Mouse (Mus musculus): Measurements from ENCODE around the gene Vmn1r225. TPM values are rescaled to one million over a fixed set of nuclear protein-coding genes. Genes with fewer than 3 reads are reported as not detected.
"Not testable (repeated sequence)": the region's sequence is repeated elsewhere in the genome, so short reads cannot be mapped to it uniquely, and the experiment has no call there.

Vmn1r225 gene
- total RNA-seq (2022): not detected

DNA sequence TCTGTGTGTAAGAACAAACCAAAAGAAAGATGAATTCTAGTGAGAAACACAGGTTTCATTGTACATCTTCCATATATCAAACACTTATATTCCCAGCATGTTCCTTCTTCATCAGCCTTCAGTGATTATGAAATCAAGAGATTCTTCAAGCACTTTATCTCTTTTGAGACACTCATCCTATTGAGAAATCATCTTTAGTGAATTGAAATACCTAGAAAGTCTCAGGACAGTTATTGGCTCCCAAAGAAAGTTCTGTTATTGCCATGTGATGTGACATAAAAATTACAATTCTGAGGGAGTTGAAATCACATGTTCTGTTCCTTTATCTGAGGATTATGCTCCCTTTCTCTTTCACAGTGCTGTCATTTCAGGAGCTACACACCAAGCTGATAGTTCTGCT lies at the start of gene Vmn1r225:
Gene Vmn1r225, plus strand, starts transcription at position 301 of the 400 bp plus-strand sequence.
- DNase-seq (ENCODE audit: low spot score in 2 of 2): no peak

GRCm38 (mm10) chr17:20473311-20473710 lies 24.6 kb upstream of the Vmn1r225 start:
- no peak for DNase-seq (ENCODE audit: low spot score in 2 of 2)

GRCm38 (mm10) chr17:20481231-20481630 lies 16.7 kb upstream of the Vmn1r225 start, which contains the start of gene Vmn2r108:
Vmn2r108 (minus strand) TSS chr17:20481331.
- DNase-seq (ENCODE audit: low spot score in 2 of 2): no peak

- DNase-seq (ENCODE audit: low spot score in 2 of 2): not testable (repeated sequence)
Observed at GRCm38 (mm10) chr17:20508247-20508646, 10.3 kb downstream of the Vmn1r225 start.

Other genes with a start within 250 kb of the Vmn1r225 start
- not detected for gene Vmn2r106, start 212.6 kb upstream of the Vmn1r225 start, total RNA-seq (2022)
- not detected for gene Vmn2r107, start 152.9 kb upstream of the Vmn1r225 start, total RNA-seq (2022)
- gene Vmn1r224, start 84.0 kb upstream of the Vmn1r225 start, total RNA-seq (2022): not detected
- under 1 TPM in 1 of 4 experiments, not detected in 3; 0.07 TPM for gene Vmn2r108, start 16.8 kb upstream of the Vmn1r225 start, total RNA-seq (2022)
- gene Vmn2r109, start 66.6 kb downstream of the Vmn1r225 start, total RNA-seq (2022): not detected
- gene Vmn2r110, start 98.3 kb downstream of the Vmn1r225 start, total RNA-seq (2022): not detected
- gene Fpr-rs3, start 126.7 kb downstream of the Vmn1r225 start, total RNA-seq (2022): not detected
- not detected for gene Vmn1r226, start 184.7 kb downstream of the Vmn1r225 start, total RNA-seq (2022)
- gene Vmn1r227, start 231.7 kb downstream of the Vmn1r225 start, total RNA-seq (2022): not detected